Mouse (Mus musculus): ENCODE measurements around the gene Taf13.
"Not testable (repeated sequence)": the region's sequence is repeated elsewhere in the genome, so short reads cannot be mapped to it uniquely, and the experiment has no call there.

Taf13 gene

DNA sequence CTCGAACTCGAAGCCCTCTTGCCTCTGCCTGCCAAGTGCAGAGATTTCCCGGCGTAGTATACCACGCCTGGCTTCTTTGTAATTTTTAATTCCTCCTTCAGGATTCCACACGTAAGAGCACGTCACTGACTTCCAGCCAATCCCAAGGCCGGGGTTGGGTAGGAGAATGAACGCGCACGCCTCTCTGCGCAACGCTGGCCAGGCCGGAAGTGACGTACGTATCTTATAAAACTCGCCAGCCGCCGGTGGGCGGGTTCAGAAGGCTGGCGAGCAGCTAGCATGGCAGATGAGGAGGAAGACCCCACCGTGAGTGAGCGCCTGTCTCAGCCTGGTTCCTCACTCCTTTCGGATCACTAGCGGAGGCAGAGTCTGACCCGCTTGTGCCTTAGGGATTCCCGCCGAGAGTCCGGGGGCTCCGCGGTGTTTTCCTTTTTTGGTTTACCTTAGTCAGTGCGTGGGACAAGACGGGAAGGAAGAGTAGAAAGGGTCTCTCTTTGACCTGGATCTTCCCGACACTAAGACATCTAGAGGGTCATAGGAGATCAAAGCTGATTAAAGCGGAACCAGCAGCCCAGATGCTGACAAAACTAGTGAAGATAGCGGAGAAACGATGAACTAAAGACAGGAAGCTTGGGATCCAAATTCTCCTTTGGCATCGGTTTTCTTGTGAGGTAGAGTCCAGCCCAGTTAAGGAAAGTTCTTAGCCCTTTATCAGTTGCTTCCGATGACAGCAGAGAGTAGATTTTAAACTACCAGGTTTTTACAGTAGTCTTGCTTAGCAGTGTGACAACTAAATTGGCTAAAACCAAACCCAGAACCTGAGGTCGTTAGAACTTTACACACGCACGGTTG is at the start of gene Taf13:
Gene Taf13, plus strand, starts transcription at position 256 of the 852 bp plus-strand sequence.
- peak; percentile 93 for DNase-seq (ENCODE audit: low spot score)

DNA sequence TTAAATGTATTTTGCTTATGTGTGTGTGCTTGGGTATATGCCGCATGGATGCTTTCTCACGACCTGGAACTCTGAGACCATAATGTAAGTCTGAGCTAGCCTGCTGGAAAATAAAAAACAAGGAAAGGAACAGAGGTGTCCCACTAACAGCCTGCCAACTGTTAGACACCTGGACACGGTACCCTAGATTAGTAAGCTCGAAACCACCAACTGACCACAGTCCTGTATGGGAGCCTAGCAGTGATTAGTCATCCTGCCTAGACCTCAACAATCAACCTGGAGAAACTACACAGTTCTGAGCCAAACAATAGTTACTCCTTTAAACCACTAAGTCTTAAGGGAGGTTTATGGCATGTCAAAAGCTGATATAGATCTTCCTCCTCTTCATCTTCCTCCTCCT is 48.1 kb upstream of the Taf13 start:
- no peak for DNase-seq (ENCODE audit: low spot score)

DNA sequence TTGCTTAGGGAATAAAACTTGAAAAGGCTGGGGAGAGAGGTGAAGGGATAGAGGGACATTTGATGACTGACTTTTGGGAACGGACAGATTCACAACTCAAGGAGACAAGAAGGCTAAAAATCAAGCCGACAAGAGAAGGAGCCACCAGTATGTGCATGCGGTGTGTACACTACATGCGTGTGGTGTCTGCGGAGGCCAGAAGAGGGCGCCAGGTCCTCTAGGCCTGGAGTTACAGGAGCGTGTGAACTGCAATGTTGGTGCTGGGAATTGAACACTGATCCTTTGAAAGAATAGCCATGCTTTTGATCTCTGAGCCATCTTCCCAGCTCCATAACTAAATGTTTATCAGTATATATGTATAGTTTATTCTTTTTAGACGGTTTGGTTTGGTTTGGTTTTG is 43.0 kb upstream of the Taf13 start:
- DNase-seq (ENCODE audit: low spot score): no peak

GRCm38 (mm10) chr3:108533114-108533885 is 38.2 kb upstream of the Taf13 start:
- no peak for DNase-seq (ENCODE audit: low spot score)

DNA sequence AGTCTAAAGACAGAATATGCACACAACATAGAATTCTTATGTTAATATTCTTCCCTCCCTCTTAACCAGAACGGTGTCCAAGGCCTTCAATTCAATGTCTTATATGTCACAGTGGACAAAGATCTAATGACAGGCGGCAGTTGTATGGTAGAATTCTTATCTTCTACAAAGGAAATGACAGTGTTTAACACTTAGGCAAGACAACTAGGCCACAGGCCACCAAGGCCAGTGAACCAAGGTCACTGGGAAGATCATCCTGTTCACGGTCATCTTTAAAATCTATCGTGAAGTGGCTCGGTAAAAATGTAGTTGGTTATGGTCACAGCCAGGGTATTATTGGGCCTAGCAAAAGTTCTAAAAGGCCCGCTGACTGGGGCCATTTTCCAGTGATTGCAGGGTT is 37.5 kb upstream of the Taf13 start, which contains the start of gene 1700013F07Rik:
Gene 1700013F07Rik, plus strand, starts transcription at position 200 of the 400 bp plus-strand sequence.
- no peak for DNase-seq (ENCODE audit: low spot score)

GRCm38 (mm10) chr3:108535896-108536516 is 35.5 kb upstream of the Taf13 start:
- no peak for DNase-seq (ENCODE audit: low spot score)

DNA sequence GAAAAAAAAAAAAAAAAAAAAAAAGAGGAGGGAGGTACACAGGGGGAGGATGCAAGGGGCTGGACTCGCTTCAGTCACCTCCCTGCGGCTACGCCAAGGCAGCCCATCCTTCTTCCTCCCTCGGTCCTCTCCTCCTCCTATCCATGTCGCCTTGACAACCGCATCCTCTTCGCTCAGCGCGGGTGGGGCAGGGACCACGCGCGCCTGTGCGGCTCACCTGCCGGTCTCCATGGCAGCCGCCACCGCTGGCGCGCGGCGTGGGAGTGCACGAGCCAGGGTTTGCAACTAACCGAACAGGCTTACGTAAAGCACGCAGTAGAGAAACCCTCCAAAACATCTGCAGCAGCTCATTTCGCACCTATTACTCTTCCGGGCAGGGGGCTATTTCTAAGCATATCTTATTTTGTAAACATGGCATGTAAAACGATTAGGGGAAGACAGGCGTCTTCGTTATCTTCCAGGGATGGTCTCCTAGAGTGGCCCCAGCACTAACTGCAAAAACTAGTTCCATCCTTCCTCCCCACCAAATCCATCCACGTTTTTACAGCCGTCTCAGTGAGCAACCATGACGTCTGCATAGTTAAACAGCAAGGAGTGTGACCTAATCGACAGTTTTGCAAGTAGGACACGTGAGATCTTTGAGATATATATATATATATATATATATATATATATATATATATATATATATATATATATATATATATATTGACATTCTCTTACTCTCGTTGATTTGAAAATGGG is 34.8 kb upstream of the Taf13 start, which contains the start of gene 5330417C22Rik:
Gene 5330417C22Rik, minus strand, starts transcription at position 20 of the 744 bp plus-strand sequence.
- DNase-seq (ENCODE audit: low spot score): no peak

DNA sequence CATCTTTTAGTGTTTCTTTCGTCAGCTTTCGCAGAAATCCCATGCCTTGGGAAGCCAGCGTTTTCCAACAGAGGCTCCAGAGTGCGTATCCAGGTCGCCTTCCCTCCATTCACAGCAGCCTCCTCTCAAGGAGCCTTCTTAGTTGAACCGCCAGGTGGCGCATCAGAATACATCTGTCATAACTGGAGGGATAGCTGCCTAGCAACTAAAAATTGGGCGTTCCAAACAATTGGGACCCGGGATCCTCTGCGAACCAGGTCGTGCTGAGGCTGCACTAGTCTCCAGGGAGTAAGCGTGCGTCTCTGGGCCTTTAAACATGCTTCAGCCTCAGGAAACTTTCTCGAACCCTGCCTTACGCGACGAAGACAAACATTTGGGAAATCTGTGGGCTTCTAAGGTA is 34.2 kb upstream of the Taf13 start:
- peak; percentile 58 for DNase-seq (ENCODE audit: low spot score)

- no peak for DNase-seq (ENCODE audit: low spot score)
These were observed 29.2 kb upstream of the Taf13 start for GRCm38 (mm10) chr3:108542299-108542698.

DNA sequence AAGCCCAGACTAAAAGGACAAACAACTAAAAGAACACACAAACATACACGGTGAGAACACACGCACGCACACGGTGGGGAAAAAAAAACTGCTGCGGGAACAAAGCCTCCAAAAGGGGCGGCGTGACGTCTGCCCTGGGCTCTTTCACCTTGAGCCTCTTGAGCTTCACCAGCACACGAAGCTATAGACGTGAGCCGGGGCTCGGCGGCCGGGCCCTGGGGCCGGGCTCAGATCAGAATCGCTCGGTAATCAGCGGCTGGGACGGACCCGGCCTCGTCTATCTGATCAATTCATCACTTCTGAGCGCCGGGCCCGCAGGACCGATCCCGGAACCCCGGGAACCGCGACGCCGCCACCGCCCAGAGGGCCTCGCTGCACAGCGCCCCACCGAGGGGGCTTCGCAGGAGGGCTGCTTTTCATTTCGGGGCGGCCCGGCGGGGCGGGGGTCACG is 17.4 kb upstream of the Taf13 start:
- DNase-seq (ENCODE audit: low spot score): no peak

DNA sequence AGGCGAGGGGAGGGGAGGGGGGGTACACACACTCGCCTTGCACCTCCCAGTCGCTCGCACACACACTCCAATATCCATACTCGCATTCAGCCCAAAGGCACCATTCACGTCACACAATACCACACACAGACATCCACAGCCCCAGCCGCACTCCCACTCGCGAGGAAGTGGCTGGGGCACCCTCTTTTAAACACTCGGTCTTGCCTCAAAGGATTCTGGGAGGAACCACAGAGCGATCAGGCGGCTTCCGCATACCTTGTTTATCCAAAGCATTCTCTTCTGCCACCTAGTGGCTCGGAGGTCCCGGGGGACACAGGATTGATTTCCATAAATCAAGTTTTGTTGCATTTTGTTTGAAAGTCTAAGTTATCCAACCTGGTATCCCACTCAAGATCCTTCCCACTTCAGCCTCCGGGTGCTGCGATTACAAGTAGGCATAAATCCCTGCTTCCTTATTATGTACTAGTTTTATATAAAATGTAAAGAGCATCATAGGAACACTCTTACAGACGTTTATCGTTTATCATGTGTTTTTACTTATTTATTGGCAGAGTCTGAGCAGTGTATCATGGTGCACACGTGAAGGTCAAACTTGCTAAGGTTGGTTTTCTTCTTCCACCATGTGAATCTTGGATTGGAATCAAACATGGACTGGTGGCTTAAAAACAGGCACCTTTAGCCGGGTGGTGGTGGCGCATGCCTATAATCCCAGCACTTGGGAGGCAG is 16.7 kb upstream of the Taf13 start:
- peak; percentile 67 for DNase-seq (ENCODE audit: low spot score)

DNA sequence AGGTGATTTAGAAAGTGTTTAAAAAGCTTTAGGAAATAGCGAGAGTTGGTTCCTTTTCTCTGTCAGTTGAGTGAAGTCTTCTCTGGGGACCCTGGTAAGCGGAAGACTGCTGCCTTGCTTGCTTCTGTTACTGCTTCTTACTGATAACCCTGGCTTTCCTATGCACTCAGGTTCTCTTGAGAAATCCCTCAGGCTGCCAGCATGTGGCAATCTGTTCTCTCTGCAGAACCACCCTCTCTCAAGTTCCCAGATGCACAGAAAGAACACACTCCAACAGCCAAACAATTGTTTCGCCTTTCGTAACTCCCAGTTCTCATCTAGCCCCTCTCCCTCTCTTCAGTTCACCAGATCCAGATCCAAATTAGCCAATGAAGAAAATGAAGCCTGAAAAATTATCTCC is 13.6 kb upstream of the Taf13 start:
- no peak for DNase-seq (ENCODE audit: low spot score)

DNA sequence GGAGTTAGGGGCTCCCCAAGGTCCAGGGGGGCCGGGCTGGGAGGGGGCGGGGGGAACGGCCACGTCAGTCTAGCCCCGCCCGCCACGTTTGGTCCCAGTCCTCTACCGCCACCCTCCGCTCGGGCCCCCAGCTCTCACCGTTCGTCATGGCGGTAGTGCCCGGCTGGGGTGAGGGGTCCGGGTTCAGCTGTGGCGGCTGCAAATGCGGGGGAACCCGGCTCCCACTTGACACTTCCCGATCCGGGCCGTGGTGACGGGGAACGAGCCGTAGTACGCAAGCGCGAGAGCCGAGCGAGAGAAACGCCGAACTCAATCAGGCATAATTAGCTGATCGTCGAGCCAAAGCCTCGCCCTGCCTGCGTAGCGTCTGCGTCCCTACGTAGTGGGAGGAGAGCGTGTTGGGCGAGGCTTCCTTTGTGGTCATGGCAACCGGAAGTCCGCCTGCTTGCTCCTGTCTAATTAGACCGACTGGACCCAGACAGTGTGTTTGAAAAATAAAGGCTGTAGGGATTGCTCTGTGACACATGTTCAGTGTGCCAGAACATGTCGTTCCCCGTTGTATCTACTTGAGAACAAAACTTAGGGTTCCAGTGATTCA is 9.3 kb upstream of the Taf13 start, which contains the start of gene Tmem167b:
Gene Tmem167b, minus strand, starts transcription at position 334 of the 598 bp plus-strand sequence.
- peak; percentile 88 for DNase-seq (ENCODE audit: low spot score)

GRCm38 (mm10) chr3:108562777-108563271 is 8.7 kb upstream of the Taf13 start:
- no peak for DNase-seq (ENCODE audit: low spot score)

DNA sequence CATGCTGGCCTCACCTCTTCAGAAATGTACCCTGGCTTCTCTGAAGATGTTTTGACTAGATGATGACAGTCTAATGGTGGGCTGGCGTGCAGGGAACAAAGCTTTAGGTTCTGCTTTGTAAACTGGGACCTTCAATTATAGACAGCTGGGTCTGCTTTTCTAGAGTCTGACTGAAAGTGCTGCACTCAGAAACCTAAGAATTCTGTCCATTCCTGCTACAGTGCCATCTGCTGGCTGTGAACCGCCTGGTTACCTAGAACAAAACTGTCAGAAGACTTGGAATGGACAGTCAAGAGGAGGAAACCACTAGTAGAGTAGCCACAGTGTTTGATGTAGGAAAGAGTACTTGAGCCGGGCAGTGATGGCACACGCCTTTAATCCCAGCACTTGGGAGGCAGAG is 8.2 kb upstream of the Taf13 start:
- DNase-seq (ENCODE audit: low spot score): peak; percentile 48

- no peak for DNase-seq (ENCODE audit: low spot score)
These were observed 3.3 kb upstream of the Taf13 start for GRCm38 (mm10) chr3:108567990-108568877.

DNA sequence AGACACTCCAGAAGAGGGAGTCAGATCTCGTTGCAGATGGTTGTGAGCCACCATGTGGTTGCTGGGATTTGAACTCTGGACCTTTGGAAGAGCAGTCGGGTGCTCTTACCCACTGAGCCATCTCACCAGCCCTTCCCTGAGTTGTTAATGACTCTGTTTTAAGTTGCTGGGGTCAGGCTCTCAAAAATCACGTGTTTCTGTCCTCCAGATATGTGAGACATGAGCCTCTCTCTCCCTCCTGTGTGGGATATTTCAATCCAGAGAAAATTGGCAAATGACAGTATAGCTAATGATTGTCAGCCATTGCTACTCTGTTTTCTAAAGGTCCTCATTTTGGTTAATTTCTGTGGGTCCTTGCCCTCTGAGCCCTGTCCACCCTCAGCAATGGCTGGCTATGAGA is 1.9 kb upstream of the Taf13 start:
- not testable (repeated sequence) for DNase-seq (ENCODE audit: low spot score)

GRCm38 (mm10) chr3:108570813-108571212 is 685 bp upstream of the Taf13 start:
- no peak for DNase-seq (ENCODE audit: low spot score)

DNA sequence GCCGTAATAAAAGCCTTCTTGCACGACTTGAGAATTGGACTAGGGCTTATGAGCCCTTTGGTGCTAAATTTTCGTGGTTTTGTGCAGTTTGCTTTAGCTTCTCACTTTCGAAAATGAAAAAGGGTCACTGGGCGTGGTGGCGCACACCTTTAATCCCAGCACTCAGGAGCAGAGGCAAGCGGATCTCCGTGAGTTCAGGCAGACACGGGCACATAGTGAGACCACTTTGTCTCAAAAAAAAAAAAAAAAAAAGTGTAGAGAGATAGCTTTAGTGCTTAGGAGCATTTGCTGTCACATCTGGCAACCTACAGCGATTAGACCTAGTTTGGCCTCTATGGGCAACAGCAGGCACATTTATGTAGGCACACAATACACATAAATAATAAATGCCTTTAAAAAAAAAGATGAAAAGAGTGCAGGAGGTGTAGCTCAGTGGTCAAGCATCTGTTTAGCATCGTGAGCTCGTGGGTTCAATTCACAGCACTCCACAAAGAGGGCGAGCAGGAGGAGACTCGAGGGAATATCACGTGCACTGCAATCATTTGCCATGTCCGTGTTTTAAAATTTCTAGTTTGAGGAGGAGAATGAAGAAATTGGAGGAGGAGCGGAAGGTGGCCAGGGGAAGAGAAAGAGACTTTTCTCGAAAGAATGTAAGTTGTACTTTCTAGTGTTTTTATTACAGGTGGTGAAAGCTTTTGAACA is 962 bp downstream of the Taf13 start:
- no peak for DNase-seq (ENCODE audit: low spot score)

All from ovary, postnatal 10 days (tissue).